Mouse (Mus musculus): Measurements from ENCODE around the gene Gas2. TPM values are rescaled to one million over a fixed set of nuclear protein-coding genes. Genes with fewer than 3 reads are reported as not detected.

Gene Gas2
- polyA plus RNA-seq, 1 experiment from 2014 or later: 19.7 TPM

- Histone ChIP-seq H3K4me3 (no peak overlapping the region), H3K9ac (replicated peaks) (no peak overlapping the region), H3K9me3 (no peaks in the 10 kb centered on the region), H3K36me3 (no peaks in the 10 kb centered on the region), H3K27ac (replicated peaks) (no peak overlapping the region), H3K4me1 (no peaks in the 10 kb centered on the region), H3K27me3 (no peaks in the 10 kb centered on the region), H3K4me2 (replicated peaks) (no peak overlapping the region)
- 90% methylated on average over 11 of the region's 11 CpGs for WGBS
- ATAC-seq (replicated peaks): no peak
Observed at GRCm38 (mm10) chr7:51887678-51888567, 26.1 kb downstream of the Gas2 start.

- no peak for ATAC-seq (replicated peaks)
- no peak overlapping the region for H3K9ac ChIP-seq (replicated peaks)
- no peak overlapping the region for H3K4me3 ChIP-seq
- no peaks in the 10 kb centered on the region for H3K27me3 ChIP-seq
- 92% methylated on average over 7 of the region's 7 CpGs for WGBS
- no peak overlapping the region for H3K4me2 ChIP-seq (replicated peaks)
- no peak overlapping the region for H3K27ac ChIP-seq (replicated peaks)
- no peaks in the 10 kb centered on the region for H3K36me3 ChIP-seq
- no peaks in the 10 kb centered on the region for H3K9me3 ChIP-seq
- H3K4me1 ChIP-seq: no peaks in the 10 kb centered on the region
Observed at GRCm38 (mm10) chr7:51889601-51890000, 27.8 kb downstream of the Gas2 start.

DNA sequence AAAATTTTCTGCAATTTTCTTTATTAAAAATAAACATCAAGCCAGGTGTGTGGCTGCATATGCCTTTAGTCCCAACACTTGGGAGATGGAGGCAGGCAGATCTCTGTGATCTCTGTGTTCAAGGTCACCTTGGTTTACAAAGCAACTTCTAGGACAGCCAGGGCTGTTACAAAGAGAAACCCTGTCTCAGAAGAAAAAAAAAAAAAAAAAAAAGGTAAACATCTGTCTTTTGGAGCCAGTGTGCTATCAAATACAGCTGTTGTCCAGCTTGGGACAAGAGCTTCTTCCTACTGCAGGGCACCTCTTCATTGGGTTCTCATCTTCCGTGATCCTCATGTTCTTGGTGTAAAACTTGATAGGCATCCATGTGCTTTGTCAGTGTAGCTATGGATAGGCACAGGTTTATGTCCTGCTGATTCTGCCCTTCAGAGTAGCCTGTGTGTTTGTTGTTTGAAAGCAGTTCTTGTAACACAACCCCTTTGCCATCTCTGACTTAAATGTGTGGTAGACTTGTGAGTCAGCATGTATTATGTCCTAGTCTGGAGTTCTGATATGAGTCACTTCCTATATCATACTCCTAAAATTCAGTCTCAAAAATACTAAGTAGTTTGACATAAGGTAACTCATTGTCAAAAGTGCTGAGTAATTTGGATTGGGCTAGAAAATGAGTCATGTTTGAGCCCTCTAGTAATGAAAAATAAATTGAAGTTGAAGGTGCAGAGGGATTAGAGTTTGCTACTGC lies 30.6 kb downstream of the Gas2 start:
- H3K4me1 ChIP-seq: no peaks in the 10 kb centered on the region
- 100% methylated on average over 1 of the region's 1 CpGs for WGBS
- ATAC-seq (replicated peaks): no peak

GRCm38 (mm10) chr7:51893008-51893407 lies 31.2 kb downstream of the Gas2 start:
- WGBS: 87% methylated on average over 4 of the region's 4 CpGs
- H3K27me3 ChIP-seq: no peaks in the 10 kb centered on the region
- no peaks in the 10 kb centered on the region for H3K9me3 ChIP-seq
- no peak overlapping the region for H3K4me2 ChIP-seq (replicated peaks)
- H3K27ac ChIP-seq (replicated peaks): no peak overlapping the region
- H3K4me3 ChIP-seq: no peak overlapping the region
- ATAC-seq (replicated peaks): no peak
- H3K36me3 ChIP-seq: no peaks in the 10 kb centered on the region
- H3K4me1 ChIP-seq: no peaks in the 10 kb centered on the region
- H3K9ac ChIP-seq (replicated peaks): no peak overlapping the region

More for the DNA sequence above, 30.6 kb downstream of the Gas2 start:
- H3K27me3 ChIP-seq: no peaks in the 10 kb centered on the region
- no peaks in the 10 kb centered on the region for H3K9me3 ChIP-seq
- H3K9ac ChIP-seq (replicated peaks): no peak overlapping the region
- H3K4me3 ChIP-seq: no peak overlapping the region
- H3K27ac ChIP-seq (replicated peaks): no peak overlapping the region
- no peak overlapping the region for H3K4me2 ChIP-seq (replicated peaks)
- no peaks in the 10 kb centered on the region for H3K36me3 ChIP-seq

DNA sequence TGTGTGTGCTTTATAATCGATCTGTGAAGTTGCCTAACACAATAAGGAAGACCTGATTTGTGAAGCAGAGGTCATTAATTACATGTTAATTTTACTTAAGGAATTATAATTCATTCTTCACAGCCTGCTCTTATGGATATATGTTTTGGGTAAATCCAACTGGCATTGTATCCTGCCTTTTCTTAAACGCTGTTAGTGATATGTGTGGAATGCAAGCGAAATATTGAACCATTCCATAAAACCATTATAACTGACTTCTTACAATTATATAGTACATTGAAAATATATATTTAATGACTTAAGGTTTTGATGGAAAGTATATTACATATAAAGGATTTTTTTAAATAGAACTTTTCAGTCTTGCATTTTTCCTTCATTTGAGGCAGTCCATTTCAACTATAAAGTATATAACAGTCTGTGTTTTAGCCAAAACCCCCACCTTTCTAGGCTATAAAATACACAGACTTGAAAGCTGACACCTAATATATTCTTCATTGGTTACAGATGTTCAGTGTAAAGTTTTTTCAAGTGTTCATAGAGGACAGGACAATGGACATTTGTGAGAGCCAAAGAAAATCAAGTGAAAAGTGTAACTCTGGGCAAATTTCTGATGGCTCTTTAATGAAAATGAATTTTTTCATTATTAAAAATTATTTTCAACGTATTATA lies 32.5 kb downstream of the Gas2 start:
- Histone ChIP-seq H3K4me2 (replicated peaks) (no peak overlapping the region), H3K9ac (replicated peaks) (no peak overlapping the region), H3K4me1 (peaks cover 3% of the 10 kb centered on the region; the same call in 1 of the 2 replicates), H3K27ac (replicated peaks) (no peak overlapping the region), H3K9me3 (no peaks in the 10 kb centered on the region), H3K36me3 (no peaks in the 10 kb centered on the region), H3K27me3 (no peaks in the 10 kb centered on the region), H3K4me3 (no peak overlapping the region)
- no peak for ATAC-seq (replicated peaks)
- WGBS: 81% methylated on average over 4 of the region's 4 CpGs

GRCm38 (mm10) chr7:51894939-51895338 lies 33.1 kb downstream of the Gas2 start:
- Histone ChIP-seq H3K9ac (replicated peaks) (no peak overlapping the region), H3K27ac (replicated peaks) (no peak overlapping the region), H3K4me2 (replicated peaks) (no peak overlapping the region), H3K9me3 (no peaks in the 10 kb centered on the region), H3K36me3 (no peaks in the 10 kb centered on the region), H3K4me3 (no peak overlapping the region), H3K27me3 (no peaks in the 10 kb centered on the region), H3K4me1 (peaks cover 5% of the 10 kb centered on the region; the same call in 1 of the 2 replicates)
- 60% methylated on average over 2 of the region's 2 CpGs for WGBS
- ATAC-seq (replicated peaks): no peak

DNA sequence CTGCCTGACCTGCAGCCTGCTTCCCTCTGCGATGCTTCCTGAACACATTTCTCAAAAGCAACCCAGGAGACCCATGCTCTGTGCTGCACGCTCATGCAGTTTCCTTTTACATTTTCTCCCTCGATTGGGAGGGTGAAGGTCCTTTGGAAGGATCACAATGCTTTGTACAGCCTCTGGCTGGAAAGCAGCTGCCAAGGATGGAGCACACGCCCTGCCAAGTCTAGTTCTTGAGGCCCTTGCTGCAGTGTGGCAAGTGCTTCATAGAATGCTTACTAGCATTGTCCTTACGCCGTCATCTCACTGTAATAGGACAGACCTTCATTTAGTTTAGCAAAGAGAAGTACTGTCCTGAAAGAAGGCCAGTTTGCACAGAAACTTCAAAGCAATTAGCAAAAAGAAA lies 37.3 kb downstream of the Gas2 start:
- no peak overlapping the region for H3K27ac ChIP-seq (replicated peaks)
- WGBS: 44% methylated on average over 6 of the region's 6 CpGs
- H3K4me2 ChIP-seq (replicated peaks): no peak overlapping the region

GRCm38 (mm10) chr7:51913292-51914050 lies 51.7 kb downstream of the Gas2 start:
- 0 out of 2 replicates have a peak, but pooled peaks cover 8% of the 10 kb centered on the region for H3K4me1 ChIP-seq
- no peak overlapping the region for H3K27ac ChIP-seq (replicated peaks)
- no peaks in the 10 kb centered on the region for H3K36me3 ChIP-seq
- H3K9ac ChIP-seq (replicated peaks): no peak overlapping the region
- 0 out of 2 replicates have a peak, but pooled peaks have one; percentile 35 for ATAC-seq (replicated peaks)
- no peak overlapping the region for H3K4me3 ChIP-seq
- WGBS: 87% methylated on average over 3 of the region's 3 CpGs
- no peak overlapping the region for H3K4me2 ChIP-seq (replicated peaks)
- H3K9me3 ChIP-seq: no peaks in the 10 kb centered on the region
- H3K27me3 ChIP-seq: no peaks in the 10 kb centered on the region

More for the DNA sequence above, 37.3 kb downstream of the Gas2 start:
- H3K9ac ChIP-seq (replicated peaks): no peak overlapping the region
- H3K36me3 ChIP-seq: no peaks in the 10 kb centered on the region
- 0 out of 2 replicates have a peak, but pooled peaks have one; percentile 38 for ATAC-seq (replicated peaks)
- peaks cover 5% of the 10 kb centered on the region; the same call in 1 of the 2 replicates for H3K4me1 ChIP-seq
- H3K27me3 ChIP-seq: no peaks in the 10 kb centered on the region
- no peak overlapping the region for H3K4me3 ChIP-seq
- H3K9me3 ChIP-seq: no peaks in the 10 kb centered on the region

GRCm38 (mm10) chr7:51914132-51914531 lies 52.3 kb downstream of the Gas2 start:
- 0 out of 2 replicates have a peak, but pooled peaks cover 8% of the 10 kb centered on the region for H3K4me1 ChIP-seq
- H3K27me3 ChIP-seq: no peaks in the 10 kb centered on the region
- H3K9ac ChIP-seq (replicated peaks): no peak overlapping the region
- H3K4me2 ChIP-seq (replicated peaks): no peak overlapping the region
- no peaks in the 10 kb centered on the region for H3K9me3 ChIP-seq
- H3K4me3 ChIP-seq: no peak overlapping the region
- 0 out of 2 replicates have a peak, but pooled peaks have one; percentile 51 for ATAC-seq (replicated peaks)
- WGBS: 55% methylated on average over 2 of the region's 2 CpGs
- H3K36me3 ChIP-seq: no peaks in the 10 kb centered on the region
- no peak overlapping the region for H3K27ac ChIP-seq (replicated peaks)

DNA sequence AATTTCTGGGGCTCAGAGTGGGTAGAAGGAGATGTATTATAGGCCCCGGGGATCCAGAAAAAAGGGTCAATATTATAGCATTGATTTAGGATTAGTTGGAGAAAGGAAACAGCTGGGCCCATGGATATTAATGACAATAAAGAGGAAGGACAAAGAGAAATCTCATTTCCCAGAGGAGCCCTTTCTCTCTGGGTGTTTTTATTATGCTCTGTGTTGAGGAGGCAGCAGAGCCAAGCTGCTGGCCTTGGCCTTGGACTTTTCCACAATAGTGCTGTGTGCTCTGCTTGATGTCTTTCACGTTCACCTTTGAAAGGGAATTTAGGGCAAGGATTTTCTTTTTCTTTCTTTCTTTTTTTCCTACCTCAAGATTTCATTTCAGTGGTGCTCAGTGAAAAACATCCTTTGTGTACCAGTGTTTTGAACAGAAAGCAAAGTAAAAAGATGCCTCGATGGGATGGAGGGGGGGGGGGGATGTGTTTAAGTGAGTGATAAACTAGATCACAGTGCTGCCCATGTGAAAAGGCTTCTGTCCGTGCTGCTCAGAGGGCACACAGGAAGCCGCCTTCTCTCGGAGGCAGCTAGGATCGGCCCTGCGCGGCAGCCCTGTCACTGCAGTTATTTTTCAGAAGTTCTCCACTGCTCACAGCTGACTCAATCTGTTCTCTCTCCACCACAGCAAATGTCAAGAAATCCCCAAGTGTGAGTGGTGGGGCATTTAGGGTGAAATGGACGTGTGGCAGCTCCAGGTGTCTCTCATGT lies 67.1 kb downstream of the Gas2 start:
- 22% methylated on average over 10 of the region's 10 CpGs for WGBS
- H3K36me3 ChIP-seq: no peaks in the 10 kb centered on the region
- H3K4me2 ChIP-seq (replicated peaks): 0 out of 2 replicates have a peak overlapping the region, but pooled peaks have one; percentile 2
- 0 out of 2 replicates have a peak overlapping the region, but pooled peaks have one; percentile 21 for H3K27ac ChIP-seq (replicated peaks)
- H3K9me3 ChIP-seq: no peaks in the 10 kb centered on the region
- ATAC-seq (replicated peaks): peak; percentile 77; the same call in 1 of the 2 replicates
- no peak overlapping the region for H3K4me3 ChIP-seq
- peaks cover 8% of the 10 kb centered on the region; the same call in 1 of the 2 replicates for H3K4me1 ChIP-seq
- H3K27me3 ChIP-seq: no peaks in the 10 kb centered on the region
- no peak overlapping the region for H3K9ac ChIP-seq (replicated peaks)

Measured in forebrain, embryonic 15.5 days (tissue).